Mouse (Mus musculus) limb, embryonic 11.5 days (tissue): ENCODE measurements around the gene Gm4513. TPM values are rescaled to one million over a fixed set of nuclear protein-coding genes. Genes with fewer than 3 reads are reported as not detected.
"Not testable (repeated sequence)": the region's sequence is repeated elsewhere in the genome, so short reads cannot be mapped to it uniquely, and the experiment has no call there.

ENCODE experiments used
- ATAC-seq: fragments of 200-750 bp; cut with Nextera tagmentation; 2 replicates; pipeline ENCODE4 v1.8.0; 2017; ENCODE audit warnings: low read depth; ENCODE audit not compliant: insufficient number of reproducible peaks, low FRiP score, low TSS enrichment
- DNase-seq: peaks from one replicate; pipeline ENCODE4 v3.0.0-alpha.2; 2015; ENCODE audit warnings: low spot score
- H3K27ac ChIP-seq: fragments of 300-500 bp; sonication (generic); replicated peaks from 2 replicates; pipeline ENCODE4 v1.5.1; 2014; ENCODE audit warnings: low read depth, mild to moderate bottlenecking, low read length
- H3K27me3 ChIP-seq: fragments of 300-500 bp; sonication (generic); 2 replicates; pipeline ENCODE4 v1.6.1; 2014; ENCODE audit warnings: mild to moderate bottlenecking, low read length, mixed read lengths; ENCODE audit not compliant: control insufficient read depth, insufficient read depth
- H3K36me3 ChIP-seq: fragments of 300-500 bp; sonication (generic); 2 replicates; pipeline ENCODE4 v1.6.1; 2014; ENCODE audit warnings: mild to moderate bottlenecking, low read length, moderate library complexity, mixed read lengths; ENCODE audit not compliant: control insufficient read depth, insufficient read depth
- H3K4me1 ChIP-seq: fragments of 300-500 bp; sonication (generic); 2 replicates; pipeline ENCODE4 v1.6.1; 2014; ENCODE audit warnings: low read length, mixed read lengths; ENCODE audit not compliant: control insufficient read depth, insufficient read depth
- H3K4me2 ChIP-seq: fragments of 300-500 bp; sonication (generic); 2 replicates; pipeline ENCODE4 v1.6.1; 2014; ENCODE audit warnings: low read depth, mild to moderate bottlenecking, moderate library complexity; ENCODE audit not compliant: severe bottlenecking
- H3K4me3 ChIP-seq: fragments of 300-500 bp; sonication (generic); 2 replicates; pipeline ENCODE4 v1.5.1; 2014; ENCODE audit warnings: low read depth, low read length
- H3K9ac ChIP-seq: fragments of 300-500 bp; sonication (generic); 2 replicates; pipeline ENCODE4 v1.6.1; 2014; ENCODE audit warnings: mild to moderate bottlenecking, low read length
- H3K9me3 ChIP-seq: fragments of 300-500 bp; sonication (generic); 2 replicates; pipeline ENCODE4 v1.6.1; 2016; ENCODE audit warnings: low read length; ENCODE audit not compliant: control insufficient read depth
- WGBS: fragments of 180-500 bp; shearing (Covaris S2); extraction: QIAGEN DNeasy Blood & Tissue Kit; methylation state at CpG from one replicate; pipeline ENCODE4 v1.1.7; 2014; 5-methylcytosine and 5-hydroxymethylcytosine counted together
- polyA plus RNA-seq: library from polyadenylated mRNA; unstranded; fragments of >200 nt; fragmentation: Nextera tagmentation; extraction: Ambion mirVana; gene quantifications from 2 replicates; pipeline ENCODE4 v1.2.1, GENCODE M21; 2014

The Gm4513 gene
- not detected in 2 replicates for polyA plus RNA-seq

DNA sequence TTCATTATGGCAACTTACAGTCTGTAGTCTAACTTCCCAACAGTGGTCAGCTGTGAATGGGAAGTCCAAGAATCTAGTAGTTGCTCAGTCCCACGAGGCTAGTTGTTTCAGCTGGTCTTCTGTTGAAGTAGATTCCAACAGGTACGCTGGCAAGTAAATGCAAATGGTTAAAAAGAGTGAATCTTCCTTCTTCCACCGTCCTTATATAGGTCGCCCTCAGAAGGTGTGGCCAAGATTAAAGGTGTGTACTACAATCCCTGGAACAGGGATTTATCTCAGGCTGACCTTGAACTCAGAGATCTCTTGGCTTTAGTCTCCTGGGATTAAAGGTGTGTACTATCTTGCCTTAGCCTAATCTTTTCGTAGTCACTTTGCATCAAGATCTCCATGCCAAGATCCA lies at the start of gene Gm4513:
Gene Gm4513, minus strand, starts transcription at position 101 of the 400 bp plus-strand sequence.
- not testable (repeated sequence) for H3K27ac ChIP-seq, DNase-seq, H3K4me2 ChIP-seq, H3K4me3 ChIP-seq, H3K27me3 ChIP-seq, H3K9me3 ChIP-seq, H3K4me1 ChIP-seq, H3K9ac ChIP-seq, H3K36me3 ChIP-seq, ATAC-seq
- 63% methylated on average over 3 of the region's 5 CpGs for WGBS

GRCm38 (mm10) chr7:20576141-20576540 lies 22.7 kb downstream of the Gm4513 start, which contains the start of gene Gm4141:
Gm4141 (minus strand) TSS chr7:20576241.
- H3K4me1 ChIP-seq, H3K4me3 ChIP-seq, H3K27me3 ChIP-seq, DNase-seq, ATAC-seq, H3K9me3 ChIP-seq, H3K36me3 ChIP-seq, H3K27ac ChIP-seq, H3K9ac ChIP-seq, H3K4me2 ChIP-seq: not testable (repeated sequence)
- no CpG with 5 or more reads among the region's 3 CpGs for WGBS

GRCm38 (mm10) chr7:20545657-20546056 lies 53.2 kb downstream of the Gm4513 start, which contains the start of gene Gm5726:
Gm5726 (minus strand) TSS chr7:20545757.
- H3K9ac ChIP-seq, H3K27me3 ChIP-seq, H3K4me2 ChIP-seq, DNase-seq, H3K9me3 ChIP-seq, H3K4me3 ChIP-seq, H3K4me1 ChIP-seq, H3K36me3 ChIP-seq, ATAC-seq, H3K27ac ChIP-seq: not testable (repeated sequence)
- no CpG with 5 or more reads among the region's 1 CpGs for WGBS

Other genes with a start within 250 kb of the Gm4513 start
- not detected in 2 replicates for gene Gm5728, start 223.6 kb downstream of the Gm4513 start, polyA plus RNA-seq
- gene Vmn1r100, start 181.1 kb downstream of the Gm4513 start, polyA plus RNA-seq = not detected in 2 replicates
- gene Vmn1r101, start 156.4 kb downstream of the Gm4513 start, polyA plus RNA-seq = not detected in 2 replicates
- gene Gm10670, start 124.1 kb downstream of the Gm4513 start, polyA plus RNA-seq = not detected in 2 replicates
- gene Vmn1r103, start 88.5 kb downstream of the Gm4513 start, polyA plus RNA-seq = not detected in 2 replicates
- not detected in 2 replicates for gene Vmn1r104, start 65.2 kb downstream of the Gm4513 start, polyA plus RNA-seq
- not detected in 2 replicates for gene Gm5726, start 53.3 kb downstream of the Gm4513 start, polyA plus RNA-seq
- gene Gm4141, start 22.8 kb downstream of the Gm4513 start, polyA plus RNA-seq = not detected in 2 replicates
- gene Vmn1r107, start 69.9 kb upstream of the Gm4513 start, polyA plus RNA-seq = not detected in 2 replicates
- gene Vmn1r111, start 104.2 kb upstream of the Gm4513 start, polyA plus RNA-seq = not detected in 2 replicates
- gene Gm10668, start 131.6 kb upstream of the Gm4513 start, polyA plus RNA-seq = not detected in 2 replicates
- not detected in 2 replicates for gene Vmn1r112, start 172.2 kb upstream of the Gm4513 start, polyA plus RNA-seq
- not detected in 2 replicates for gene Vmn1r113, start 188.3 kb upstream of the Gm4513 start, polyA plus RNA-seq
- gene Vmn1r114, start 213.2 kb upstream of the Gm4513 start, polyA plus RNA-seq = not detected in 2 replicates
- not detected in 2 replicates for gene Vmn1r115, start 246.0 kb upstream of the Gm4513 start, polyA plus RNA-seq